Mouse (Mus musculus) cerebellum, postnatal 36 days (tissue): ENCODE results near the gene Lrig3.
A peak's percentile ranks its signal among the peaks of the same experiment; 100 is the strongest.

ENCODE experiments used
- DNase-seq, 2 experiments: peaks; one replicate each; pipeline ENCODE4 v3.0.0; 2021 to 2022; ENCODE audit warnings: mixed read lengths in 2 of 2

Gene Lrig3

GRCm38 (mm10) chr10:125966481-125967251 is 698 bp downstream of the Lrig3 start:
- no peak for DNase-seq

GRCm38 (mm10) chr10:125967436-125968160 is 1.6 kb downstream of the Lrig3 start:
- no peak for DNase-seq

GRCm38 (mm10) chr10:125968191-125969132 is 2.5 kb downstream of the Lrig3 start:
- no peak for DNase-seq

- DNase-seq = no peak
Observed at GRCm38 (mm10) chr10:125969133-125969490, 3.1 kb downstream of the Lrig3 start.

- no peak for DNase-seq
Observed at GRCm38 (mm10) chr10:125970031-125970430, 4.1 kb downstream of the Lrig3 start.

- DNase-seq = no peak
Observed at GRCm38 (mm10) chr10:125970500-125970899, 4.5 kb downstream of the Lrig3 start.

- no peak for DNase-seq
Observed at GRCm38 (mm10) chr10:125973726-125974125, 7.8 kb downstream of the Lrig3 start.

- DNase-seq = no peak
Observed at GRCm38 (mm10) chr10:125981938-125982337, 16.0 kb downstream of the Lrig3 start.

GRCm38 (mm10) chr10:125984473-125985035 is 18.6 kb downstream of the Lrig3 start:
- no peak for DNase-seq

GRCm38 (mm10) chr10:125985795-125986194 is 19.8 kb downstream of the Lrig3 start:
- no peak for DNase-seq

- no peak for DNase-seq
Observed at GRCm38 (mm10) chr10:125986443-125986842, 20.5 kb downstream of the Lrig3 start.

- no peak for DNase-seq
Observed at GRCm38 (mm10) chr10:125987307-125987706, 21.3 kb downstream of the Lrig3 start.

- DNase-seq = no peak
Observed at GRCm38 (mm10) chr10:125988037-125988436, 22.1 kb downstream of the Lrig3 start.

- no peak for DNase-seq
Observed at GRCm38 (mm10) chr10:125989890-125990289, 23.9 kb downstream of the Lrig3 start.

- DNase-seq = no peak
Observed at GRCm38 (mm10) chr10:125990394-125990793, 24.4 kb downstream of the Lrig3 start.

GRCm38 (mm10) chr10:125991819-125992218 is 25.9 kb downstream of the Lrig3 start:
- no peak for DNase-seq

GRCm38 (mm10) chr10:125994855-125995254 is 28.9 kb downstream of the Lrig3 start:
- no peak for DNase-seq

GRCm38 (mm10) chr10:125995701-125996100 is 29.7 kb downstream of the Lrig3 start:
- DNase-seq = no peak

- peak; percentile 45 for DNase-seq
Observed at GRCm38 (mm10) chr10:125996989-125997388, 31.0 kb downstream of the Lrig3 start.

- no peak for DNase-seq
Observed at GRCm38 (mm10) chr10:125999561-125999960, 33.6 kb downstream of the Lrig3 start.

- no peak for DNase-seq
Observed at GRCm38 (mm10) chr10:126000861-126001390, 35.0 kb downstream of the Lrig3 start.

GRCm38 (mm10) chr10:126002081-126002755 is 36.2 kb downstream of the Lrig3 start:
- no peak for DNase-seq
